Mouse (Mus musculus): ENCODE measurements around the gene Nxnl2.

DNA sequence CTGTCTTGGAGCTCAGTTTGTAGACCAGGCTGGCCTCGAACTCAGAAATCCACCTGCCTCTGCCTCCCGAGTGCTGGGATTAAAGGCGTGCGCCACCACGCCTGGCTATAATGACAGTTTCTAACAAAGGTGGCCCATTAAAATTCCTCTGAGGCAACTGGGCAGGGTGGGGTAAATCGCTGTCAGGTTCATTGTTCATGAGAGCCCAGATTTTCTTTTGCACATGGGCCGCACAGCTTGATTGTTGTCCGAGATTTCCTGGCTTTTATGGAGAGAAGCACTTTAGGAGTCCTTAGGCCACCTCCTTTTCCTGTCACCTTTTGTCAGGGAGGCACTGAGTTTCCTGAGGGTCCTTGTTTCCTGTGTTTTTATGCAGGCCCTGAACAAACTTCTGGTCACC, 32.6 kb downstream of the Nxnl2 start:
- TF ChIP-seq POLR2A (IDR thresholded peaks at IDR 0.05; ENCODE audit: low read depth, low read length) (no peak), CTCF (conservative IDR thresholded peaks at IDR 0.05; ENCODE audit: insufficient read depth, insufficient read length, low read depth, low read length) (no peak)
